Mouse (Mus musculus) ovary, postnatal 14 days (tissue): Measurements from ENCODE around the gene Gm21704.
"Not testable (repeated sequence)": the region's sequence is repeated elsewhere in the genome, so short reads cannot be mapped to it uniquely, and the experiment has no call there.

Experiments used
- DNase-seq: peaks from one replicate; pipeline ENCODE4 v3.0.0; 2022; ENCODE audit warnings: low spot score

Gene Gm21704

GRCm38 (mm10) chrY:3410067-3410466 is at the start of gene Gm21704, which contains the start of gene Gm21708:
Gene Gm21704 (minus strand): TSS chrY:3410167.
Gene Gm21708 (minus strand): TSS chrY:3410167.
- not testable (repeated sequence) for DNase-seq

GRCm38 (mm10) chrY:3345229-3345628 is 64.7 kb downstream of the Gm21704 start, which contains the start of gene Gm21693:
Gene Gm21693 (minus strand): TSS chrY:3345329.
- DNase-seq, result not testable (repeated sequence)

- DNase-seq, result not testable (repeated sequence)
Measured at GRCm38 (mm10) chrY:3340661-3341060, 69.3 kb downstream of the Gm21704 start.
